Mouse (Mus musculus): Measurements from ENCODE around the gene Ambra1. TPM values are rescaled to one million over a fixed set of nuclear protein-coding genes. Genes with fewer than 3 reads are reported as not detected.

Ambra1 gene
- polyA plus RNA-seq (2016; fragmentation: Nextera tagmentation; extraction: Ambion mirVana) = 22.1 and 24.1 TPM in 2 replicates

GRCm38 (mm10) chr2:91729971-91730821, at the start of gene Ambra1:
Gene Ambra1, plus strand, starts transcription at chr2:91730134.
- Histone ChIP-seq H3K36me3 (replicated peaks) (no peaks in the 10 kb centered on the region), H3K9me3 (no peaks in the 10 kb centered on the region), H3K4me2 (peak within 1 kb of the TSS; percentile 62), H3K27ac (peak within 1 kb of the TSS; percentile 95), H3K4me3 (replicated peaks) (peak within 1 kb of the TSS; percentile 98), H3K27me3 (no peaks in the 10 kb centered on the region), H3K4me1 (peaks cover 3% of the 10 kb centered on the region; the same call in 1 of the 2 replicates), H3K9ac (peak within 1 kb of the TSS; percentile 97)
- WGBS = under 1% methylated on average over 68 of the region's 68 CpGs
- peak; percentile 88 for ATAC-seq (ENCODE audit: low FRiP score)

- H3K4me2 ChIP-seq = no peak overlapping the region
- 0 out of 2 replicates have a peak, but pooled peaks have one; percentile 27 for ATAC-seq (ENCODE audit: low FRiP score)
- H3K27me3 ChIP-seq = no peaks in the 10 kb centered on the region
Measured at GRCm38 (mm10) chr2:91682850-91683249, 47.1 kb upstream of the Ambra1 start.

GRCm38 (mm10) chr2:91683919-91684318, 46.0 kb upstream of the Ambra1 start:
- Histone ChIP-seq H3K27me3 (no peaks in the 10 kb centered on the region), H3K27ac (no peak overlapping the region), H3K4me3 (replicated peaks) (no peak overlapping the region), H3K36me3 (replicated peaks) (peaks cover 52% of the 10 kb centered on the region), H3K4me1 (no peaks in the 10 kb centered on the region), H3K9ac (no peak overlapping the region), H3K4me2 (no peak overlapping the region), H3K9me3 (no peaks in the 10 kb centered on the region)
- ATAC-seq (ENCODE audit: low FRiP score) = no peak
- WGBS = 81% methylated on average over 8 of the region's 8 CpGs

More at GRCm38 (mm10) chr2:91682850-91683249, 47.1 kb upstream of the Ambra1 start:
- H3K36me3 ChIP-seq (replicated peaks) = peaks cover 56% of the 10 kb centered on the region
- no peak overlapping the region for H3K9ac ChIP-seq
- H3K9me3 ChIP-seq = no peaks in the 10 kb centered on the region
- 63% methylated on average over 4 of the region's 4 CpGs for WGBS
- H3K27ac ChIP-seq = no peak overlapping the region
- no peaks in the 10 kb centered on the region for H3K4me1 ChIP-seq
- H3K4me3 ChIP-seq (replicated peaks) = no peak overlapping the region

- Histone ChIP-seq H3K4me2 (no peak overlapping the region), H3K4me1 (no peaks in the 10 kb centered on the region), H3K36me3 (replicated peaks) (peaks cover 24% of the 10 kb centered on the region), H3K4me3 (replicated peaks) (no peak overlapping the region), H3K27ac (no peak overlapping the region), H3K9me3 (no peaks in the 10 kb centered on the region), H3K9ac (no peak overlapping the region), H3K27me3 (no peaks in the 10 kb centered on the region)
- ATAC-seq (ENCODE audit: low FRiP score) = no peak
- WGBS = 91% methylated on average over 7 of the region's 7 CpGs
Measured at GRCm38 (mm10) chr2:91689452-91689851, 40.5 kb upstream of the Ambra1 start.

- WGBS = 93% methylated on average over 10 of the region's 10 CpGs
Measured at GRCm38 (mm10) chr2:91695436-91696224, 34.3 kb upstream of the Ambra1 start.

GRCm38 (mm10) chr2:91696225-91696590, 33.7 kb upstream of the Ambra1 start:
- no peaks in the 10 kb centered on the region for H3K4me1 ChIP-seq
- H3K36me3 ChIP-seq (replicated peaks) = peaks cover 14% of the 10 kb centered on the region
- no peak for ATAC-seq (ENCODE audit: low FRiP score)
- H3K9ac ChIP-seq = no peak overlapping the region
- H3K9me3 ChIP-seq = no peaks in the 10 kb centered on the region
- no peaks in the 10 kb centered on the region for H3K27me3 ChIP-seq
- H3K4me2 ChIP-seq = no peak overlapping the region
- H3K27ac ChIP-seq = no peak overlapping the region
- H3K4me3 ChIP-seq (replicated peaks) = no peak overlapping the region
- 89% methylated on average over 1 of the region's 1 CpGs for WGBS

More at GRCm38 (mm10) chr2:91695436-91696224, 34.3 kb upstream of the Ambra1 start:
- Histone ChIP-seq H3K4me1 (no peaks in the 10 kb centered on the region), H3K9me3 (no peaks in the 10 kb centered on the region), H3K9ac (no peak overlapping the region), H3K36me3 (replicated peaks) (peaks cover 14% of the 10 kb centered on the region), H3K4me3 (replicated peaks) (no peak overlapping the region), H3K27ac (no peak overlapping the region), H3K27me3 (no peaks in the 10 kb centered on the region), H3K4me2 (no peak overlapping the region)
- no peak for ATAC-seq (ENCODE audit: low FRiP score)

- Histone ChIP-seq H3K4me3 (replicated peaks) (no peak overlapping the region), H3K4me1 (no peaks in the 10 kb centered on the region), H3K27ac (no peak overlapping the region), H3K27me3 (no peaks in the 10 kb centered on the region), H3K9ac (no peak overlapping the region), H3K36me3 (replicated peaks) (peaks cover 12% of the 10 kb centered on the region), H3K9me3 (no peaks in the 10 kb centered on the region), H3K4me2 (no peak overlapping the region)
- no peak for ATAC-seq (ENCODE audit: low FRiP score)
- WGBS = 74% methylated on average over 1 of the region's 1 CpGs
Measured at GRCm38 (mm10) chr2:91699225-91699624, 30.7 kb upstream of the Ambra1 start.

GRCm38 (mm10) chr2:91701366-91701765, 28.6 kb upstream of the Ambra1 start:
- Histone ChIP-seq H3K4me3 (replicated peaks) (no peak overlapping the region), H3K9ac (no peak overlapping the region), H3K36me3 (replicated peaks) (no peaks in the 10 kb centered on the region), H3K4me1 (no peaks in the 10 kb centered on the region), H3K4me2 (no peak overlapping the region), H3K27ac (no peak overlapping the region), H3K9me3 (no peaks in the 10 kb centered on the region), H3K27me3 (no peaks in the 10 kb centered on the region)
- ATAC-seq (ENCODE audit: low FRiP score) = no peak
- WGBS = 97% methylated on average over 2 of the region's 2 CpGs

- H3K36me3 ChIP-seq (replicated peaks) = no peaks in the 10 kb centered on the region
- WGBS = 89% methylated on average over 6 of the region's 6 CpGs
- H3K4me3 ChIP-seq (replicated peaks) = no peak overlapping the region
- H3K9ac ChIP-seq = no peak overlapping the region
- ATAC-seq (ENCODE audit: low FRiP score) = no peak
- no peak overlapping the region for H3K4me2 ChIP-seq
- H3K27ac ChIP-seq = no peak overlapping the region
- H3K4me1 ChIP-seq = peaks cover 8% of the 10 kb centered on the region
- no peaks in the 10 kb centered on the region for H3K9me3 ChIP-seq
- no peaks in the 10 kb centered on the region for H3K27me3 ChIP-seq
Measured at GRCm38 (mm10) chr2:91705736-91706135, 24.2 kb upstream of the Ambra1 start.

GRCm38 (mm10) chr2:91706456-91706855, 23.5 kb upstream of the Ambra1 start:
- H3K9me3 ChIP-seq = no peaks in the 10 kb centered on the region
- H3K4me3 ChIP-seq (replicated peaks) = no peak overlapping the region
- H3K4me1 ChIP-seq = peaks cover 12% of the 10 kb centered on the region
- no peaks in the 10 kb centered on the region for H3K27me3 ChIP-seq
- no peak for ATAC-seq (ENCODE audit: low FRiP score)
- no peak overlapping the region for H3K9ac ChIP-seq
- no peak overlapping the region for H3K4me2 ChIP-seq
- no peaks in the 10 kb centered on the region for H3K36me3 ChIP-seq (replicated peaks)
- no peak overlapping the region for H3K27ac ChIP-seq

- WGBS = 97% methylated on average over 6 of the region's 6 CpGs
- no peak for ATAC-seq (ENCODE audit: low FRiP score)
- no peak overlapping the region for H3K4me2 ChIP-seq
- H3K36me3 ChIP-seq (replicated peaks) = no peaks in the 10 kb centered on the region
- H3K27me3 ChIP-seq = no peaks in the 10 kb centered on the region
- no peak overlapping the region for H3K4me3 ChIP-seq (replicated peaks)
- H3K27ac ChIP-seq = no peak overlapping the region
- H3K9ac ChIP-seq = no peak overlapping the region
- H3K4me1 ChIP-seq = peaks cover 16% of the 10 kb centered on the region
- H3K9me3 ChIP-seq = no peaks in the 10 kb centered on the region
Measured at GRCm38 (mm10) chr2:91708361-91708760, 21.6 kb upstream of the Ambra1 start.

Data from forebrain, embryonic 12.5 days (tissue).